Mouse (Mus musculus) spleen, adult 10 weeks (tissue): Measurements from ENCODE around the gene Ptpre. TPM values are rescaled to one million over a fixed set of nuclear protein-coding genes. Genes with fewer than 3 reads are reported as not detected.

Experiments used
- polyA plus RNA-seq: library from polyadenylated mRNA; stranded (reverse); fragments of 350-450 nt; fragmentation: Illumina TruSeq; extraction: RNeasy Lipid Tissue Mini Kit (QIAGEN cat#74804); gene quantifications from one replicate; pipeline ENCODE4 v1.2.3, GENCODE M21; 2015; ENCODE audit warnings: low replicate concordance; ENCODE audit not compliant: insufficient read depth

The Ptpre gene
- polyA plus RNA-seq: 12.6 TPM

GRCm38 (mm10) chr7:135537341-135537901, at the start of gene Ptpre:
Ptpre (plus strand) TSS chr7:135537481.

GRCm38 (mm10) chr7:135528515-135528914, 8.8 kb upstream of the Ptpre start, which contains the start of gene Clrn3:
Clrn3 (minus strand) TSS chr7:135528654.

GRCm38 (mm10) chr7:135715642-135716444, 178.6 kb downstream of the Ptpre start, which contains the start of gene Mki67:
Mki67 (minus strand) TSS chr7:135716361.

Other genes with a start within 250 kb of the Ptpre start
- not detected for gene Foxi2, start 127.2 kb upstream of the Ptpre start, polyA plus RNA-seq
- gene Clrn3, start 8.8 kb upstream of the Ptpre start, polyA plus RNA-seq: not detected
- 70.9 TPM for gene Mki67, start 178.9 kb downstream of the Ptpre start, polyA plus RNA-seq